27 mouse cellular contexts compared by ENCODE assay signal in genomic region chr1:98147361-98147760, GRCm38 (mm10).
"Had no signal": no experiment of that assay in that cellular context is flagged by ENCODE, and none has a peak within 500 bp of the region (broad histone marks: within the 10 kb centered on the region; RNA-seq: fewer than 3 reads in every experiment).

No protein-coding gene starts in this region.

- H3K27me3 ChIP-seq: heart, embryonic 12.5 days; hindbrain, embryonic 12.5 days; kidney, embryonic 15.5 days; limb, embryonic 13.5 days; limb, embryonic 15.5 days; liver, embryonic 12.5 days had no signal

- H3K4me3 ChIP-seq: heart, adult 2 months; heart, embryonic 10.5 days; heart, embryonic 12.5 days; hindbrain, embryonic 10.5 days; hindbrain, embryonic 12.5 days; kidney, embryonic 15.5 days; limb, embryonic 13.5 days; limb, embryonic 15.5 days; liver, embryonic 12.5 days had no signal

- ATAC-seq: hindbrain, embryonic 16.5 days; inflammation-experienced regulatory T-cells, adult 6 months; liver, embryonic 12.5 days had no signal

- H3K9me3 ChIP-seq: heart, embryonic 10.5 days; hindbrain, embryonic 10.5 days; hindbrain, embryonic 12.5 days; kidney, embryonic 15.5 days; limb, embryonic 13.5 days; limb, embryonic 15.5 days; liver, embryonic 12.5 days had no signal

- H3K27ac ChIP-seq: heart, adult 2 months; heart, embryonic 10.5 days; hindbrain, embryonic 10.5 days; hindbrain, embryonic 12.5 days; hindbrain, embryonic 14.5 days; kidney, embryonic 15.5 days; kidney, postnatal 0 days; limb, embryonic 13.5 days; limb, embryonic 15.5 days; liver, embryonic 12.5 days; liver, embryonic 14.5 days had no signal

- H3K4me2 ChIP-seq: heart, embryonic 12.5 days; hindbrain, embryonic 12.5 days; hindbrain, embryonic 14.5 days; kidney, embryonic 15.5 days; limb, embryonic 13.5 days; limb, embryonic 15.5 days; liver, embryonic 12.5 days had no signal

- H3K9ac ChIP-seq: heart, embryonic 12.5 days; hindbrain, embryonic 12.5 days; hindbrain, embryonic 14.5 days; kidney, embryonic 15.5 days; limb, embryonic 13.5 days; limb, embryonic 15.5 days; liver, embryonic 12.5 days; liver, embryonic 14.5 days had no signal

- H3K4me1 ChIP-seq: heart, embryonic 10.5 days; heart, embryonic 12.5 days; hindbrain, embryonic 10.5 days; hindbrain, embryonic 12.5 days; kidney, embryonic 15.5 days; limb, embryonic 13.5 days; limb, embryonic 15.5 days; liver, embryonic 12.5 days had no signal

- H3K36me3 ChIP-seq: heart, embryonic 10.5 days; heart, embryonic 12.5 days; hindbrain, embryonic 10.5 days; hindbrain, embryonic 12.5 days; kidney, embryonic 15.5 days; limb, embryonic 13.5 days; limb, embryonic 15.5 days; liver, embryonic 12.5 days had no signal

- DNase-seq: gastrocnemius, postnatal 14 days; gastrocnemius, postnatal 36 days; heart, adult 11 months; heart, adult 2 months; heart, postnatal 10 days; heart, postnatal 4 days; kidney, adult 11 months; kidney, adult 2 months; kidney, adult 9 months; kidney, postnatal 14 days; kidney, postnatal 36 days; layer of hippocampus, adult 9-11 months; layer of hippocampus, postnatal 36 days; left cerebral cortex, postnatal 4 days had no signal
